Mouse (Mus musculus): Measurements from ENCODE around the gene Hfe2. TPM values are rescaled to one million over a fixed set of nuclear protein-coding genes. Genes with fewer than 3 reads are reported as not detected.
"Not testable (repeated sequence)": the region's sequence is repeated elsewhere in the genome, so short reads cannot be mapped to it uniquely, and the experiment has no call there.

Gene Hfe2
- total RNA-seq (2021): 100 to 1,000 TPM; 219 to 221 TPM
- long read RNA-seq, experiment 1, transcript Hfe2-201 (4 exons, 2,028 nt): major isoform, 76 of 310 reads
- long read RNA-seq, experiment 1, partial matches to known transcripts: 76 of 310 reads
- long read RNA-seq, experiment 1, other reads (novel, unspliced or antisense): 158 of 310 reads
- long read RNA-seq, experiment 2, transcript Hfe2-201 (4 exons, 2,028 nt): major isoform, 78 of 302 reads
- long read RNA-seq, experiment 2, partial matches to known transcripts: 53 of 302 reads
- long read RNA-seq, experiment 2, other reads (novel, unspliced or antisense): 171 of 302 reads

- DNase-seq: peak in 1 of 2 experiments; percentile 21
- intact Hi-C loops (cut with DNase I): no loop called here
Observed at GRCm38 (mm10) chr3:96524914-96525313, at the start of gene Hfe2. Gene Hfe2, plus strand, starts transcription at chr3:96525172.

GRCm38 (mm10) chr3:96477084-96477483 lies 47.9 kb upstream of the Hfe2 start:
- intact Hi-C loops (cut with DNase I): no loop called here
- no peak for DNase-seq

DNA sequence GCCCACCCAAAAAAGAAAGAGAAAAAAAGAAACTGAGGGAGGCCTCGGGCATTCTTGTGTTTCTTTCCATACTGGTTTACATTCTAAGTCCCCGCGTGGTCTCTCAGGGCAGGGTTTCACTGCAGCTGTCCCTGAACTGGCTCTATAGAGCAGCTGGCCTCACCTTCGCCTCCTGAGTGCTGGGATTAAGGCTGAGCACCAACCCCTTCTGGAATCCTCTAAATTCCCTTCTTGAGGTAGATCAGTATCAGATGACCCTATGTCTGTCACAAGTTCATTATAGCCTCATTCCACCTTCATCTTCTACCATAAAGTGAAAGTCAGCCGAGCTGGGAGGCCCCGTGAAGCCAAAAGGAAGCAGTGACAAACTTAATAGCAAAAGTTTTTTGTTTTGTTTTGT lies 47.4 kb upstream of the Hfe2 start:
- intact Hi-C loops (cut with DNase I): no loop called here
- no peak for DNase-seq

DNA sequence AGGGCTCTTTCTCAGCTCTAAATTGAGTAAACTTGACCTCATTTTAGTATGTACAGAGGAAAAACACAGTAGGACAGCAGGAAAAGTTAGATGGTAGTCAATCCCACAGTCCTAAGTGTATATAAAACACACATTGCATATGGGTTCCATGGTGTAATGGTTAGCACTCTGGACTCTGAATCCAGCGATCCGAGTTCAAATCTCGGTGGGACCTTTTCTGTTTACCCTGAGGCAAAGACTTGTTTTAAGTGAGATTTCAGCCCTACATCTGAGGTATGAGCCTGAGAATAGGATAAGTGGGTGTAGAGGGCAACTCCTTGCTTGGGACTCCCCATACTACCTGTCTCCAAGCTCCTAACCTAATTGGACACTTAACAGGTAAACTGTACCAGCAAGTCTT lies 45.7 kb upstream of the Hfe2 start:
- no peak for DNase-seq
- intact Hi-C loops (cut with DNase I): no loop called here

DNA sequence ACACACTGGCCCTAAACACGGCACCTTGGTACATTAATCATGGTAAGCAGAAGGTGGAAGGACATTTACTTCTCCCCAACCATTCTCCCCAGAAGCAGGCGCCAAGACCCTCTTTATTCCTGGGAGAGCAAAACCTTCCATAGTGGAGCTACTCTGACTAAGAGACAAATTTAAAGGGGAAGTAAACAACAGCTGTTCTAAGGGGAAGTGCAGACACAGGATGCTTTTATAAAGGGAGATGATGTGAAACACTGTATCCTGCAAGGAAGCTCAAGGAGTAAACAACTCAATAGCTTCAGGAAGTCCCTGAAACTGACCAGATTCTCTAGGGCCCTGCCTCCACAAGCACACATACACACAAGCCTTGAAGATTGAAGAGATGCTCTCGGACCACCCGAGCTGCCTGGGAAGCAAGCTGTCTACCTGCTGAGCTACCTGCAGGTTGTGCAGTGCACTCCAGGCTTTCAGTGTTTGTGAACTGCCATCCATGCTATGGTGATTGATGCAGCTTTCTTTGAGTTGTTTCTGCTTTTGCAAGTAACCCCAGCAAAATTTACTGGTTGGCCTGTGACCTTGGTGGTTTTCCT lies 44.2 kb upstream of the Hfe2 start:
- intact Hi-C loops (cut with DNase I): no loop called here
- no peak for DNase-seq

DNA sequence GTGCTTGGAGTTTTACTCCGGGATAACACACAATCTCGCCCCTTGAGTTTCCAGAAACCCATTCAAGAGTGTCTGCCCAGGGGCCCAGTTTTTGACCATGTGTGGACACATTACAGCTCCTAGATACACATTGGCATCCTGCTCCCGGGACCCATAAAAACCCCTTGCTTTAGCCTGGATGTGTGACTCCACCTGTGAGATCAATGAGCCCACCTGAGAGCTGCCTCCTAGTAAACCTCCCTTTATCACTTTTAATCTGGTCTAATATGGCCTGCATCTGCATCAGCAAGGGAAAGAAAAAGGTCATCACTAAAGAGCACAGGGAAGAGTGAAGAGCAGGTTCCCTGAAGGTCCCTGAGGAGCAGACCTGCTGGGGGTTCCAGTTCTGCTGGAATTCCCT lies 43.1 kb upstream of the Hfe2 start:
- DNase-seq: no peak
- intact Hi-C loops (cut with DNase I): no loop called here

GRCm38 (mm10) chr3:96482451-96482850 lies 42.5 kb upstream of the Hfe2 start:
- no peak for DNase-seq
- intact Hi-C loops (cut with DNase I): no loop called here

DNA sequence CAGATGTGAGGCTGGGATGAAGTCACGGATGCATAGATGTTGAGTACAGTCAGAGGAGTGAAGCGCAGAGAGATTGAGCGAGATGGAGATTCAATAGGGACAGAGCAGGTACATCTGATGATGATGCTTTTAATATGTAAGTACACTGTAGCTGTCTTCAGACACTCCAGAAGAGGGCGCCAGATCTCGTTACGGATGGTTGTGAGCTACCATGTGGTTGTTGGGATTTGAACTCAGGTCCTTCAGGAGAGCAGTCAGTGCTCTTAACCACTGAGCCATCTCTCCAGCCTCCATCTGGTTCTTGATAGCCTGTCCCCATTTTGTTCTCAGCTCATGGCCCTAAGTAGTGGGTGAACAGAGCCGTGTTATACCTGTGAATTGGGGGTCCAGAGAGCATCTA lies 41.9 kb upstream of the Hfe2 start:
- DNase-seq; intact Hi-C loops (cut with DNase I): not testable (repeated sequence)

- DNase-seq: no peak
- intact Hi-C loops (cut with DNase I): no loop called here
Observed at GRCm38 (mm10) chr3:96483946-96484345, 41.0 kb upstream of the Hfe2 start.

- no peak for DNase-seq
- intact Hi-C loops (cut with DNase I): no loop called here
Observed at GRCm38 (mm10) chr3:96484921-96485320, 40.1 kb upstream of the Hfe2 start.

- intact Hi-C loops (cut with DNase I): no loop called here
- no peak for DNase-seq
Observed at GRCm38 (mm10) chr3:96485361-96485760, 39.6 kb upstream of the Hfe2 start.

GRCm38 (mm10) chr3:96486064-96486827 lies 38.7 kb upstream of the Hfe2 start:
- DNase-seq: peak in 1 of 2 experiments; percentile 14
- intact Hi-C loops (cut with DNase I): not testable (repeated sequence)

DNA sequence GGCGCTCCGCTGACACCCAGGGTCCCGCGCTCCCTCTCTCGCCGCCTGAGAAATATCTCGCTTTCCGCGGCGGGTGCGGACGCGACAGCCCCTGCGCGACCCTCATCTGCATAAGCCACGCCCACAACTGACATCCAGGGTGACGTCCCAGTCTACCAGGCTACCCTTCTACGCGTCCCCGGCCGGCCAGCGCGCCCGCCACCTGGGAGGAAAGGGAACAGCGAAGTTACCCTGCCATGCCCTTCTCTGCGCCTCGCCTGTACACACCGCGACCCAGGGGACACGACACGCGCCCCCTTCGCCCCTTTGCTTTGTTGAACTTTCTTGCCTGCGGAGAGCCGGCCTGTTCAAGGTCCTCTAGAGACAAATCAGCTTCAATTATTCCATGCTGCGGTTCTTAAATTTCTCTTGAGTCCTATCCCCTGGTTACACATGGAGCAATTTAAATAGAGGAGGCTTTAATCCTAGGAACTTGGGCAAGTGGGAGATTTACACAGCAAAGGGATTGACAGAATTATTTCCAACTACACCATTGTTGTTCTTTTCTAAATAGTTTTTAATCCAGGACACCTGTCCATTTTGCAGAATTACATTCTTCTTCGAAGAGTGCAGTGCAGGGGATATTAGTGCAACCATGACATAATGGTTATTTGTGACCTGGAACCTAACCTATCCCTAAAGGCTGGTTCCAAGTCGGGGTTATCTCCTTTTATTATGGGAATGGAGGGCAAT lies 38.0 kb upstream of the Hfe2 start:
- intact Hi-C loops (cut with DNase I); DNase-seq: not testable (repeated sequence)

GRCm38 (mm10) chr3:96487596-96488289 lies 37.2 kb upstream of the Hfe2 start:
- DNase-seq: peak; percentile 27 to 50
- intact Hi-C loops (cut with DNase I): no loop called here

GRCm38 (mm10) chr3:96488290-96488906 lies 36.6 kb upstream of the Hfe2 start:
- DNase-seq; intact Hi-C loops (cut with DNase I): not testable (repeated sequence)

- DNase-seq; intact Hi-C loops (cut with DNase I): not testable (repeated sequence)
Observed at GRCm38 (mm10) chr3:96488907-96489629, 35.9 kb upstream of the Hfe2 start.

- intact Hi-C loops (cut with DNase I); DNase-seq: not testable (repeated sequence)
Observed at GRCm38 (mm10) chr3:96489636-96490035, 35.3 kb upstream of the Hfe2 start.

DNA sequence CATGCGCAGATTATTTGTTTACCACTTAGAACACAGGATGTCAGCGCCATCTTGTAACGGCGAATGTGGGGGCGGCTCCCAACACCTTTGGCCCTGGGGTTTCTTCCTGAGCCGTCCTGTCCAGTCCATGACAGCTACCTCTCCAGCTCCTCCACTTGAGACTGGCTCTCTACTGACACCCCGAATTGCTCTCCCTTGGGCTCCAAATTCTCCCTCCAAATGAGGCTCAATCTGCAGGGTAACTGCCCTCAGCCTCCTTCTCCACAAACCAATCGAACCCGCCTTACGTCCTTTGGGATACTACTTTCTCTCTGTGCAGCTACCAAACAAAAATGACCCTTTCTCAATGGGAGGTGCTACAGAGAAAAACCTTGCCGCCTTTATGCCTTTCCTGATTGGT lies 30.5 kb upstream of the Hfe2 start:
- intact Hi-C loops (cut with DNase I); DNase-seq: not testable (repeated sequence)

DNA sequence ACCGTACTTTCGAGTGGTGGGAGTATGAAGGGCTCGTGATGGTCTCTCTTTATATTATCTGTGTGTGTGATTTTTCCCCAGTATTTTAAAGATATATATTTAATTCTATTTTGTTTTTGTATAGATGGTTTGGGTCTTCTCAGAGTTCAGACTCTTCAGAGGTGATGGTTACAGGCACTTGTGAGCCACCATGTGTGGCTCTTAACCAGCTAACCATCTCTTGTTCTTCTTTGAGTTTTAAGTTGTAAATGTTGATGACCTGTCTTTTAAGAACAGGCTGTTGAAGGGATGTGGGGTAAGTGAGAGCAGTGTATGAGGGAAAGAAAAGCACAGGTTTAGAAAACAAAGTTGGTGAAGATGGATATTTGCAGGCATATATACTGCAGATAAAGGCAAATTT lies 30.1 kb upstream of the Hfe2 start:
- intact Hi-C loops (cut with DNase I): no loop called here

More for the DNA sequence above, 30.1 kb upstream of the Hfe2 start:
- DNase-seq: no peak

Measured in heart, postnatal 14 days (tissue).